Mouse (Mus musculus) forebrain, embryonic 13.5 days (tissue): ENCODE data around the gene Scfd2. TPM values are rescaled to one million over a fixed set of nuclear protein-coding genes. Genes with fewer than 3 reads are reported as not detected.

ENCODE experiments used
- ATAC-seq: fragments of 200-750 bp; cut with Nextera tagmentation; 2 replicates; pipeline ENCODE4 v1.8.0; 2017
- H3K27ac ChIP-seq: fragments of 300-500 bp; sonication (generic); 2 replicates; pipeline ENCODE4 v1.5.1; 2015; ENCODE audit warnings: inconsistent platforms, mild to moderate bottlenecking, moderate library complexity
- H3K27me3 ChIP-seq: fragments of 300-500 bp; sonication (generic); 2 replicates; pipeline ENCODE4 v1.6.1; 2015; ENCODE audit warnings: mild to moderate bottlenecking, inconsistent platforms
- H3K36me3 ChIP-seq: fragments of 300-500 bp; sonication (generic); 2 replicates; pipeline ENCODE4 v1.6.1; 2015; ENCODE audit warnings: mild to moderate bottlenecking, inconsistent platforms; ENCODE audit not compliant: poor library complexity, severe bottlenecking
- H3K4me1 ChIP-seq: fragments of 300-500 bp; sonication (generic); 2 replicates; pipeline ENCODE4 v1.6.1; 2015; ENCODE audit warnings: inconsistent platforms
- H3K4me2 ChIP-seq: fragments of 300-500 bp; sonication (generic); 2 replicates; pipeline ENCODE4 v1.6.1; 2015; ENCODE audit warnings: inconsistent platforms, mild to moderate bottlenecking, moderate library complexity
- H3K4me3 ChIP-seq: fragments of 300-500 bp; sonication (generic); 2 replicates; pipeline ENCODE4 v1.5.1; 2015; ENCODE audit warnings: mild to moderate bottlenecking, inconsistent platforms
- H3K9ac ChIP-seq: fragments of 300-500 bp; sonication (generic); 2 replicates; pipeline ENCODE4 v1.6.1; 2015; ENCODE audit warnings: mild to moderate bottlenecking, inconsistent platforms
- H3K9me3 ChIP-seq: fragments of 300-500 bp; sonication (generic); replicated peaks from 2 replicates; pipeline ENCODE4 v1.6.1; 2016; ENCODE audit warnings: inconsistent platforms
- WGBS: fragments of 180-500 bp; shearing (Covaris S2); methylation state at CpG from one replicate; pipeline ENCODE4 v1.1.7; 2015; 5-methylcytosine and 5-hydroxymethylcytosine counted together
- polyA plus RNA-seq: library from polyadenylated mRNA; unstranded; fragments of >200 nt; fragmentation: Nextera tagmentation; extraction: Ambion mirVana; gene quantifications from 2 replicates; pipeline ENCODE4 v1.2.1, GENCODE M21; 2015

The Scfd2 gene
- polyA plus RNA-seq, 1 experiment from 2014 or later = 17.9 TPM

DNA sequence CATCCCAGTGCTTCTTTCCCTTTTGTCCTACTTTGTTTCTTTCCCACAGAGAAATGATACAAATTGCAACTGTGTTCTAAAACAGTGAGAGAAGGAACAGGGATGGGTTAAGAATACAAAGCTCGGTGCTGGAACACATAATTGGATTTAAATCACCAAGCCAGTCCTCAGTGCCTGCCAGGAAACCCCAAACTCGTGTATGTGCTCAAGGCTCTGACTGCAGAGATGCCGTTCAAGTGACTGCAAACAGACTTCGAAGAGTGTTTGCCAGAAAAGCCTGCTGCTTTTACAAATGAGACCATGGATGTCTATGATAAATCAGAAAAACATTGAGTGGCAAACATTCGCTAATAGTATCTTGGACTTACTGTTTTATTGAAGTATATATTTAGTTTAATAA, 80.6 kb downstream of the Scfd2 start:
- 67% methylated on average over 5 of the region's 5 CpGs for WGBS
- H3K27ac ChIP-seq = no peak overlapping the region
- H3K4me3 ChIP-seq = no peak overlapping the region
- H3K27me3 ChIP-seq = no peaks in the 10 kb centered on the region
- ATAC-seq = no peak
- H3K4me2 ChIP-seq = no peak overlapping the region
- no peaks in the 10 kb centered on the region for H3K9me3 ChIP-seq
- H3K4me1 ChIP-seq = no peaks in the 10 kb centered on the region
- no peak overlapping the region for H3K9ac ChIP-seq
- no peaks in the 10 kb centered on the region for H3K36me3 ChIP-seq

DNA sequence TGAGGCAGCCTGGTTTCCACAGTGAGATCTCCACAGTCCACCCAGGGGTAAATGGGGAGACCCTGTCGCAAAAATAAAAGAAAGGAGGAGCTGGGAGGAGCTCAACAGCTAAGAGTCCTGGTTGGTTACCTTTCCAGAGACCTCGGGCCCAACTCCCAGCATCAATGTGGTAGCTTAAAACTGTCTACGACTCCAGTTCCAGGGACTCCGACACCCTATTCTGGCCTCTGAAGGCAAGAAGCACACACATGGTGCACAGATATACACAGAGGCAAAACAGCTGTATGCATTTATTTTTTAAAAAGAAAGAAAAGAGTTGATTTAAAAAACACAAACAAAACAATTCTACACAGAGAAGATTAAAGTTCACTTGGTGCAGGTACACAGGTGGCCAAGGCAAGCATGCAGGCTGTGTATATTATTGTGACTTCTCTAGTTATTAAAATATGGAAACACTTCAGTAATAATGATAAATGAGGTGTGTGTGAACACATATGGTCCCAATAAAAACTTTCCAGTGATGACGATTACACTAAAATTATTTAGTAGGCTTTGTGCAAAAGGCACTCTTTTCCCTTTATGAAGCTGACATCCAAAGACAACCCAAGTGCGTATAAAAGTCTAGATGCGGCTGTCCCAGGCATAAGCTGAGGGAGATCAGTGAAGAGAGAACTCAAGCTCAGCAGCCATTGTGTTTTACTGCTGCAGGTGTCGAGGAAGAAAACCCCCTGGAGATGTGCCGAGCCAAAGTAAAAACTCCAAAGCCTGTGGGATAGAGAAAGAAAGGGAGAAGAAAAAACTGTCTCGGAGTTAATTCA, 83.8 kb downstream of the Scfd2 start:
- no peak overlapping the region for H3K4me2 ChIP-seq
- no peaks in the 10 kb centered on the region for H3K4me1 ChIP-seq
- no peak overlapping the region for H3K27ac ChIP-seq
- H3K9ac ChIP-seq = no peak overlapping the region
- H3K27me3 ChIP-seq = no peaks in the 10 kb centered on the region
- no peaks in the 10 kb centered on the region for H3K36me3 ChIP-seq
- no peak for ATAC-seq
- no peak overlapping the region for H3K4me3 ChIP-seq
- H3K9me3 ChIP-seq = no peaks in the 10 kb centered on the region
- WGBS = 55% methylated on average over 10 of the region's 10 CpGs

- 84% methylated on average over 3 of the region's 3 CpGs for WGBS
- Histone ChIP-seq H3K4me2 (no peak overlapping the region), H3K9me3 (no peaks in the 10 kb centered on the region), H3K36me3 (no peaks in the 10 kb centered on the region), H3K27me3 (no peaks in the 10 kb centered on the region), H3K9ac (no peak overlapping the region), H3K4me3 (no peak overlapping the region), H3K4me1 (no peaks in the 10 kb centered on the region), H3K27ac (no peak overlapping the region)
- no peak for ATAC-seq
Measured at GRCm38 (mm10) chr5:74445861-74446260, 85.7 kb downstream of the Scfd2 start.

GRCm38 (mm10) chr5:74438353-74438752, 93.2 kb downstream of the Scfd2 start:
- H3K4me3 ChIP-seq = no peak overlapping the region
- peaks cover 4% of the 10 kb centered on the region; the same call in 1 of the 2 replicates for H3K4me1 ChIP-seq
- no peaks in the 10 kb centered on the region for H3K36me3 ChIP-seq
- H3K27ac ChIP-seq = no peak overlapping the region
- no peaks in the 10 kb centered on the region for H3K27me3 ChIP-seq
- H3K9ac ChIP-seq = no peak overlapping the region
- WGBS = 90% methylated on average over 8 of the region's 8 CpGs
- H3K9me3 ChIP-seq = no peaks in the 10 kb centered on the region
- no peak for ATAC-seq
- no peak overlapping the region for H3K4me2 ChIP-seq

DNA sequence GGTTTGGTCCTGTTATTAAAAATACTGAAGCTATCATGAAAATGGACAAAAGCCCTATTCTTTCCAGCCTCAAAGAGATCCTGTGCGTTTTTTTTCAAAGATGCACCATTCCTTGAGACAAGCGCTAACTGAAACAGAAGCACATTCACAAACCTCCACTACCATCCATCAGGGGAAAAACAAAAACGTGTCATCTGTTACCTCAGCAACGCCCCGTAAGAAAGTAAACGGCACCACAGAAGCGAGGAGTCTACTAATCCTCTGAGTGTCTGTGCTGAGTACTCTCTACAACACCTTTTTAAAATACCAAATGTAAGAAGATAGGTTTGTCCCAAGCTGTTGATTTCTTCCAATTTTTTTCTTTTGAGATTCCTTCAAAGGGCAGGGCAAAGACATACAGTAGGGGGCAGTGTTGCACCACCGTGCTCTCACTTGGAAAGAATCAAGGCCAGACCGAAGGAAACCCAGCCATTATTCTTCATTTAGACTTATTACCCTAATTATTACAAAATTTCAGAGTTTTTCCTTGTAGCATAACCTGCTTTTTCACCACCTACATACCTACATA, 97.9 kb downstream of the Scfd2 start:
- no peaks in the 10 kb centered on the region for H3K9me3 ChIP-seq
- no peaks in the 10 kb centered on the region for H3K27me3 ChIP-seq
- 0 out of 2 replicates have a peak overlapping the region, but pooled peaks have one; percentile 12 for H3K4me2 ChIP-seq
- H3K27ac ChIP-seq = no peak overlapping the region
- H3K4me3 ChIP-seq = no peak overlapping the region
- no peak for ATAC-seq
- 35% methylated on average over 9 of the region's 9 CpGs for WGBS
- H3K36me3 ChIP-seq = no peaks in the 10 kb centered on the region
- peaks cover 5% of the 10 kb centered on the region; the same call in 1 of the 2 replicates for H3K4me1 ChIP-seq
- no peak overlapping the region for H3K9ac ChIP-seq

- Histone ChIP-seq H3K36me3 (no peaks in the 10 kb centered on the region), H3K4me3 (no peak overlapping the region), H3K4me2 (peak overlapping the region; percentile 39), H3K9ac (no peak overlapping the region), H3K9me3 (no peaks in the 10 kb centered on the region), H3K27me3 (no peaks in the 10 kb centered on the region), H3K27ac (no peak overlapping the region; the same call in 1 of the 2 replicates), H3K4me1 (peaks cover 5% of the 10 kb centered on the region; the same call in 1 of the 2 replicates)
- 31% methylated on average over 14 of the region's 14 CpGs for WGBS
- ATAC-seq = peak; percentile 58; the same call in 1 of the 2 replicates
Measured at GRCm38 (mm10) chr5:74432879-74433539, 98.5 kb downstream of the Scfd2 start.

GRCm38 (mm10) chr5:74420615-74421132, 110.9 kb downstream of the Scfd2 start:
- WGBS = 86% methylated on average over 5 of the region's 5 CpGs
- Histone ChIP-seq H3K27ac (no peak overlapping the region), H3K4me3 (no peak overlapping the region), H3K4me2 (no peak overlapping the region), H3K27me3 (no peaks in the 10 kb centered on the region), H3K4me1 (no peaks in the 10 kb centered on the region), H3K36me3 (no peaks in the 10 kb centered on the region), H3K9ac (no peak overlapping the region), H3K9me3 (no peaks in the 10 kb centered on the region)
- no peak for ATAC-seq

DNA sequence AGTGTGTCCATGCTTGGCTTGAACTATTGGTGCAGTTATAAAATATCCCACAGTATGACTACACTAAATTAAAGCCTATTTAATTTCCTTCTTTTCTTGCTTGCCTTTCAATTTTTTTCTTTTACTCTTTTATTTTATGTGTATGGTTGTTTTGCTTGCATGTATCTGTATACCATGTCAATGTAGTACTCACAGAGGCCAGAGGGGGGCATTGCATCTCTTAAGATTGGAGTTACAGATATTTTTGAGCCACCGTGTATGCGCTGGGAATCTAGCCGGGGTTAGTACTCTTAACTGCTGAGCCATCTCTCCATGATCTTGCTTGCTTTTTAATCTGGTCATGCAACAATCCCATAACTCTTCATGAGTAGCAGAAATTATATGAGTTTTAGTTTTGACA, 119.0 kb downstream of the Scfd2 start:
- no peaks in the 10 kb centered on the region for H3K27me3 ChIP-seq
- H3K4me3 ChIP-seq = no peak overlapping the region
- H3K27ac ChIP-seq = no peak overlapping the region
- no peaks in the 10 kb centered on the region for H3K36me3 ChIP-seq
- H3K4me1 ChIP-seq = no peaks in the 10 kb centered on the region
- no peaks in the 10 kb centered on the region for H3K9me3 ChIP-seq
- no peak for ATAC-seq
- no peak overlapping the region for H3K9ac ChIP-seq
- H3K4me2 ChIP-seq = no peak overlapping the region
- WGBS = over 99% methylated on average over 3 of the region's 3 CpGs

- Histone ChIP-seq H3K27ac (no peak overlapping the region), H3K4me1 (no peaks in the 10 kb centered on the region), H3K36me3 (no peaks in the 10 kb centered on the region), H3K4me2 (no peak overlapping the region), H3K9me3 (no peaks in the 10 kb centered on the region), H3K4me3 (no peak overlapping the region), H3K27me3 (no peaks in the 10 kb centered on the region), H3K9ac (no peak overlapping the region)
- 87% methylated on average over 4 of the region's 5 CpGs for WGBS
- no peak for ATAC-seq
Measured at GRCm38 (mm10) chr5:74404887-74405286, 126.7 kb downstream of the Scfd2 start.

DNA sequence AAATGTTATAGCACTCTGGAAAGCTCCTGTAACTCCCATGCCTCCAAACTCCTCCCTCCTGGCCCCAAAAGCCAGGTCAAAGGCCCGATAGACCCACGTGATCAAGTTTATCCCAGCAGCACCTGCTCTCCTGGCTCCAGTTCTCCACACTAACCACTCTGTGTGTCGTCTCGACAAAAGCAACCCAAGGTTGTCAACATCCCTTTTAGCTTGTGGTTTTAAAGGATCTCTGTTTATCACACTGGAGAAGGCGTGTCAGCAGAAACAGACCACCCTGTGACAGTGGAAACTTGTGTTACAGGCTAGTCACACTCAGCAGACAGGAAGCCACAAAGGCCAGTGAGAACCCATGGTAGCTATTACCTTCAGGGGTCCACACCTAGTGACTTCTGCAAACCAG, 127.5 kb downstream of the Scfd2 start:
- Histone ChIP-seq H3K4me2 (no peak overlapping the region), H3K9ac (no peak overlapping the region), H3K36me3 (no peaks in the 10 kb centered on the region), H3K9me3 (no peaks in the 10 kb centered on the region), H3K4me3 (no peak overlapping the region), H3K27me3 (no peaks in the 10 kb centered on the region), H3K27ac (no peak overlapping the region), H3K4me1 (no peaks in the 10 kb centered on the region)
- 82% methylated on average over 5 of the region's 5 CpGs for WGBS
- ATAC-seq = no peak

DNA sequence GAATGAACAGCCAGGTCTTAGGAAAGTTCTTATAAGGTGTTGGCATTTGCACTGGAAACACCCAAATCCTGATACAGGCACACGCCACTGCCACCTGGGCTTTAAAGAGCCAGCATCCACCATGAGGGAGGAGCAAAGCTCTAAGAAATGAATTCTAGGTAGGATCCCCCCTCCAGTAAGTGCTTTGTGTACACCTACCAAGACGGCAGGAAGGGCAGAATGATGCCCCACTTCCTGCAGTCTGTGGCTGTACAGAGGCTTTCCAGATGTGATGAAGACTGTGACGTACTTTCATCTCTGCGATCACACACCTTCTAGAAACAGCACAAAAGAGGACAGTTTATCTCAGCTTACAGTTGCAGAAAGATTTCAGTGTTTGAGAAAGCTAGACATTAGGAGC, 128.9 kb downstream of the Scfd2 start:
- H3K4me3 ChIP-seq = no peak overlapping the region
- no peaks in the 10 kb centered on the region for H3K27me3 ChIP-seq
- no peaks in the 10 kb centered on the region for H3K9me3 ChIP-seq
- H3K27ac ChIP-seq = no peak overlapping the region
- no peak overlapping the region for H3K4me2 ChIP-seq
- ATAC-seq = no peak
- no peak overlapping the region for H3K9ac ChIP-seq
- no peaks in the 10 kb centered on the region for H3K4me1 ChIP-seq
- 86% methylated on average over 4 of the region's 4 CpGs for WGBS
- H3K36me3 ChIP-seq = no peaks in the 10 kb centered on the region

DNA sequence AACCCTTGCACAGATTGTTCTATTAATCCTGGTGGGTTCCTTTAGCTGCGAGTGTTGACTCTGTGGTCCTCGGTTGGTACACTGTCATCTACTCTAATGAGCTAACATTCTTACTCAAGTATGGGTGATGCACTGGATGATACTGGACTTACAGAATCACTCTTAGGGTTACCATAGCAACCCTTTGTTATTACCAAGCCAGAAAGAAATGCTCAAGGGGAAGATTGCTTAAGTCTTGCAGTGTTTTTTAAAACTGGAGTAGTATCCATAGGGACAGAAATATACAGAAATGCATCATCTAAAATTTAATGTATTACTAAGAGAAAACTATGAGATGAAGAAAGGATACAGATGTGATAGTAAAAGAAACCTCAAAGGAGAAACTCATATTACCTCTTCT, 139.8 kb downstream of the Scfd2 start:
- H3K9me3 ChIP-seq = no peaks in the 10 kb centered on the region
- H3K4me2 ChIP-seq = no peak overlapping the region
- no peaks in the 10 kb centered on the region for H3K27me3 ChIP-seq
- H3K9ac ChIP-seq = no peak overlapping the region
- 60% methylated on average over 2 of the region's 2 CpGs for WGBS
- H3K36me3 ChIP-seq = no peaks in the 10 kb centered on the region
- H3K4me3 ChIP-seq = no peak overlapping the region
- peaks cover 18% of the 10 kb centered on the region for H3K4me1 ChIP-seq
- no peak overlapping the region for H3K27ac ChIP-seq
- no peak for ATAC-seq
